Mouse (Mus musculus) myocyte (in vitro differentiated cells): ENCODE measurements at regions not wholly inside any gene's neighbourhood (a gene's known extent, or its start where the extent isn't known, plus 50 kb on each side); places are given as distances from the start of the nearest gene placed in this dataset.

Experiments
- H3K27me3 ChIP-seq: one replicate; pipeline ENCODE4 v1.6.1; 2011; ENCODE audit not compliant: control insufficient read depth, insufficient read depth, insufficient read length
- H3K36me3 ChIP-seq: one replicate; pipeline ENCODE4 v1.6.1; 2011; ENCODE audit not compliant: control insufficient read depth, insufficient read depth
- H3K4me2 ChIP-seq: one replicate; pipeline ENCODE4 v1.6.1; 2011; ENCODE audit warnings: low read depth, control low read depth
- H3K4me3 ChIP-seq: one replicate; pipeline ENCODE4 v1.5.1; 2011; ENCODE audit warnings: mild to moderate bottlenecking, control low read depth, moderate library complexity
- H3K79me2 ChIP-seq: one replicate; pipeline ENCODE4 v1.6.1; 2011; ENCODE audit not compliant: control insufficient read depth, insufficient read depth
- H3ac ChIP-seq: one replicate; pipeline ENCODE4 v1.6.1; 2011; ENCODE audit not compliant: control insufficient read depth, insufficient read length
- CEBPB ChIP-seq: IDR thresholded peaks from 2 replicates; pipeline ENCODE4 v1.6.1; 2011; ENCODE audit warnings: mild to moderate bottlenecking, moderate library complexity; ENCODE audit not compliant: poor library complexity, insufficient read depth, severe bottlenecking
- E2F4 ChIP-seq: IDR thresholded peaks from one replicate; pipeline ENCODE4 v1.6.1; 2011; ENCODE audit warnings: mild to moderate bottlenecking, control low read depth, moderate library complexity; ENCODE audit not compliant: insufficient read depth
- MAX ChIP-seq: IDR thresholded peaks from one replicate; pipeline ENCODE4 v1.6.1; 2011; ENCODE audit warnings: low read depth, mild to moderate bottlenecking, control low read depth
- MYOD1 ChIP-seq, 3 experiments: IDR thresholded peaks; one replicate each; pipeline ENCODE4 v1.6.1; 2011; ENCODE audit warnings: control low read depth in 2 of 3, low read depth in 2 of 3, mild to moderate bottlenecking in 2 of 3, moderate library complexity in 1 of 3; ENCODE audit not compliant: insufficient read length in 2 of 3, control insufficient read depth in 1 of 3
- MYOG ChIP-seq, 3 experiments: IDR thresholded peaks; one replicate each; pipeline ENCODE4 v1.6.1; 2011; ENCODE audit warnings: control low read depth in 2 of 3, low read depth in 2 of 3, mild to moderate bottlenecking in 2 of 3; ENCODE audit not compliant: insufficient read length in 2 of 3, control insufficient read depth in 1 of 3, insufficient read depth in 1 of 3
- POLR2A ChIP-seq: IDR thresholded peaks from one replicate; pipeline ENCODE4 v1.6.1; 2011; ENCODE audit warnings: low read depth, mild to moderate bottlenecking, control low read depth, moderate library complexity; ENCODE audit not compliant: insufficient read length
- POLR2AphosphoS2 ChIP-seq: IDR thresholded peaks from one replicate; pipeline ENCODE4 v1.6.1; 2011; ENCODE audit warnings: low read depth, control low read depth; ENCODE audit not compliant: insufficient read length
- REST ChIP-seq: IDR thresholded peaks from one replicate; pipeline ENCODE4 v1.6.1; 2011; ENCODE audit warnings: mild to moderate bottlenecking, control low read depth, moderate library complexity; ENCODE audit not compliant: insufficient read depth, insufficient read length
- SRF ChIP-seq: IDR thresholded peaks from one replicate; pipeline ENCODE4 v1.6.1; 2011; ENCODE audit warnings: low read depth; ENCODE audit not compliant: control insufficient read depth, insufficient read length
- TCF12 ChIP-seq: IDR thresholded peaks from one replicate; pipeline ENCODE4 v1.6.1; 2011; ENCODE audit warnings: mild to moderate bottlenecking, control low read depth; ENCODE audit not compliant: poor library complexity, insufficient read depth, severe bottlenecking
- TCF3 ChIP-seq: IDR thresholded peaks from one replicate; pipeline ENCODE4 v1.6.1; 2011; ENCODE audit warnings: low read depth, control low read depth; ENCODE audit not compliant: insufficient read length
- USF1 ChIP-seq: IDR thresholded peaks from one replicate; pipeline ENCODE4 v1.6.1; 2011; ENCODE audit warnings: low read depth, mild to moderate bottlenecking, control low read depth, moderate library complexity

GRCm38 (mm10) chr4:89082838-89083237 lies 54.1 kb upstream of the Mtap start:
- no peak overlapping the region for H3ac ChIP-seq
- no peak overlapping the region for H3K4me3 ChIP-seq
- H3K27me3 ChIP-seq, result no peaks in the 10 kb centered on the region
- no peak for TF ChIP-seq MAX
- TF ChIP-seq MYOD1 (IDR thresholded peaks at IDR 0.05; ENCODE audit: control insufficient read depth in 1 of 3, insufficient read length in 2 of 3, low read depth in 2 of 3), result no peak
- TF ChIP-seq POLR2AphosphoS2, result no peak
- no peak for TF ChIP-seq USF1
- no peak for TF ChIP-seq TCF12
- no peak for TF ChIP-seq MYOG (IDR thresholded peaks at IDR 0.05; ENCODE audit: control insufficient read depth in 1 of 3, insufficient read depth in 1 of 3, insufficient read length in 2 of 3, low read depth in 2 of 3)
- TF ChIP-seq POLR2A, result no peak
- no peak for TF ChIP-seq E2F4
- no peak for TF ChIP-seq REST
- TF ChIP-seq SRF, result no peak
- no peak for TF ChIP-seq TCF3
- no peak for TF ChIP-seq CEBPB
- no peaks in the 10 kb centered on the region for H3K79me2 ChIP-seq
- no peaks in the 10 kb centered on the region for H3K36me3 ChIP-seq
- no peak overlapping the region for H3K4me2 ChIP-seq

GRCm38 (mm10) chr4:89078485-89078884 lies 58.4 kb upstream of the Mtap start:
- no peak overlapping the region for H3K4me3 ChIP-seq
- H3K27me3 ChIP-seq, result no peaks in the 10 kb centered on the region
- TF ChIP-seq MYOD1 (IDR thresholded peaks at IDR 0.05; ENCODE audit: control insufficient read depth in 1 of 3, insufficient read length in 2 of 3, low read depth in 2 of 3), result no peak
- no peak for TF ChIP-seq REST
- no peak for TF ChIP-seq POLR2A
- TF ChIP-seq USF1, result no peak
- no peak for TF ChIP-seq SRF
- no peak for TF ChIP-seq MAX
- no peak for TF ChIP-seq E2F4
- TF ChIP-seq POLR2AphosphoS2, result no peak
- TF ChIP-seq TCF12, result no peak
- no peak for TF ChIP-seq CEBPB
- TF ChIP-seq TCF3, result no peak
- no peak for TF ChIP-seq MYOG (IDR thresholded peaks at IDR 0.05; ENCODE audit: control insufficient read depth in 1 of 3, insufficient read depth in 1 of 3, insufficient read length in 2 of 3, low read depth in 2 of 3)
- H3K4me2 ChIP-seq, result no peak overlapping the region
- no peaks in the 10 kb centered on the region for H3K79me2 ChIP-seq
- H3ac ChIP-seq, result no peak overlapping the region
- H3K36me3 ChIP-seq, result no peaks in the 10 kb centered on the region

- H3K79me2 ChIP-seq, result no peaks in the 10 kb centered on the region
- TF ChIP-seq POLR2A, result no peak
- TF ChIP-seq MAX, result no peak
- TF ChIP-seq TCF12, result no peak
- TF ChIP-seq REST, result no peak
- TF ChIP-seq CEBPB, result no peak
- TF ChIP-seq MYOG (IDR thresholded peaks at IDR 0.05; ENCODE audit: control insufficient read depth in 1 of 3, insufficient read depth in 1 of 3, insufficient read length in 2 of 3, low read depth in 2 of 3), result no peak
- TF ChIP-seq MYOD1 (IDR thresholded peaks at IDR 0.05; ENCODE audit: control insufficient read depth in 1 of 3, insufficient read length in 2 of 3, low read depth in 2 of 3), result no peak
- no peak for TF ChIP-seq USF1
- no peak for TF ChIP-seq POLR2AphosphoS2
- TF ChIP-seq SRF, result no peak
- no peak for TF ChIP-seq E2F4
- no peak for TF ChIP-seq TCF3
- no peak overlapping the region for H3ac ChIP-seq
- H3K4me2 ChIP-seq, result no peak overlapping the region
- H3K36me3 ChIP-seq, result no peaks in the 10 kb centered on the region
- no peaks in the 10 kb centered on the region for H3K27me3 ChIP-seq
- no peak overlapping the region for H3K4me3 ChIP-seq
Observed at GRCm38 (mm10) chr4:89074705-89075104, 62.2 kb upstream of the Mtap start.

GRCm38 (mm10) chr4:89070430-89070829 lies 66.5 kb upstream of the Mtap start:
- no peak overlapping the region for H3K4me3 ChIP-seq
- H3K36me3 ChIP-seq, result no peaks in the 10 kb centered on the region
- H3K4me2 ChIP-seq, result no peak overlapping the region
- no peaks in the 10 kb centered on the region for H3K79me2 ChIP-seq
- no peak overlapping the region for H3ac ChIP-seq
- H3K27me3 ChIP-seq, result no peaks in the 10 kb centered on the region
- TF ChIP-seq USF1, result no peak
- TF ChIP-seq MYOD1 (IDR thresholded peaks at IDR 0.05; ENCODE audit: control insufficient read depth in 1 of 3, insufficient read length in 2 of 3, low read depth in 2 of 3), result no peak
- no peak for TF ChIP-seq TCF3
- TF ChIP-seq TCF12, result no peak
- no peak for TF ChIP-seq CEBPB
- no peak for TF ChIP-seq MYOG (IDR thresholded peaks at IDR 0.05; ENCODE audit: control insufficient read depth in 1 of 3, insufficient read depth in 1 of 3, insufficient read length in 2 of 3, low read depth in 2 of 3)
- TF ChIP-seq POLR2A, result no peak
- no peak for TF ChIP-seq E2F4

DNA sequence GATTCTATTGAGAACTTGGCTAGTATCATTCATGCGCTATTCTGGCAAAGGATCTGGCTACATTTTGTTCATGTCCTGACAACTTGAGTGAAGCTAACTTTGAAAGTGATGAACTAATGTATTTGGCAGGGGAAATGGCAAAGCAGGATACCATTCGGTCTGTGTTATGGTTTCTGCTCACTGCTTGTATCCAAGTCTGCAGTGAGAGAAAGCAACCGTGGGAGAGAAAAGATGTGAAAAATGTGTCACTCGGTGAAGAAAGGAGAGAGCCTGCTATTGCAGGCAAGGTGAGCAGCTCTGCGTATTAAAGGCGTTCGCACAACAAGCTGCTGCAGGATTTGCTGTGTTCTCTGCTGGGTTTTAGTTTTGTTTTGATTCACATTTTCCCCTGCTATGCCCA lies 72.5 kb upstream of the Mtap start:
- H3K79me2 ChIP-seq, result no peaks in the 10 kb centered on the region
- H3K27me3 ChIP-seq, result no peaks in the 10 kb centered on the region
- no peak for TF ChIP-seq TCF12
- no peak for TF ChIP-seq MYOG (IDR thresholded peaks at IDR 0.05; ENCODE audit: control insufficient read depth in 1 of 3, insufficient read depth in 1 of 3, insufficient read length in 2 of 3, low read depth in 2 of 3)
- no peak for TF ChIP-seq TCF3
- TF ChIP-seq POLR2AphosphoS2, result no peak
- TF ChIP-seq CEBPB, result no peak
- TF ChIP-seq REST, result no peak
- TF ChIP-seq POLR2A, result no peak
- no peak for TF ChIP-seq MAX
- no peak for TF ChIP-seq MYOD1 (IDR thresholded peaks at IDR 0.05; ENCODE audit: control insufficient read depth in 1 of 3, insufficient read length in 2 of 3, low read depth in 2 of 3)
- TF ChIP-seq USF1, result no peak
- no peak for TF ChIP-seq SRF
- TF ChIP-seq E2F4, result no peak
- H3K4me3 ChIP-seq, result no peak overlapping the region
- no peak overlapping the region for H3K4me2 ChIP-seq
- H3ac ChIP-seq, result no peak overlapping the region
- H3K36me3 ChIP-seq, result no peaks in the 10 kb centered on the region
